Mouse (Mus musculus) kidney, postnatal 0 days (tissue): ENCODE data around the gene Dars2. TPM values are rescaled to one million over a fixed set of nuclear protein-coding genes. Genes with fewer than 3 reads are reported as not detected.

Experiments used
- ATAC-seq: fragments of 200-750 bp; cut with Nextera tagmentation; replicated peaks from 2 replicates; pipeline ENCODE4 v1.8.0; 2017; ENCODE audit warnings: low read depth, moderate number of reproducible peaks, moderate TSS enrichment, moderate library complexity; ENCODE audit not compliant: low FRiP score
- DNase-seq: peaks from one replicate; pipeline ENCODE4 v3.0.0-alpha.2; 2016; ENCODE audit warnings: low spot score
- H3K27ac ChIP-seq: fragments of 300-500 bp; sonication (generic); 2 replicates; pipeline ENCODE4 v1.5.1; 2014; ENCODE audit warnings: mild to moderate bottlenecking
- H3K27me3 ChIP-seq: fragments of 300-500 bp; sonication (generic); 2 replicates; pipeline ENCODE4 v1.6.1; 2014; ENCODE audit warnings: low read length, mixed read lengths; ENCODE audit not compliant: insufficient read depth
- H3K36me3 ChIP-seq: fragments of 300-500 bp; sonication (generic); 2 replicates; pipeline ENCODE4 v1.6.1; 2014; ENCODE audit warnings: low read length, mixed read lengths; ENCODE audit not compliant: insufficient read depth
- H3K4me1 ChIP-seq: fragments of 300-500 bp; sonication (generic); replicated peaks from 2 replicates; pipeline ENCODE4 v1.6.1; 2014; ENCODE audit warnings: antibody characterized with exemption, low read length, mixed read lengths; ENCODE audit not compliant: insufficient read depth
- H3K4me2 ChIP-seq: fragments of 300-500 bp; sonication (generic); 2 replicates; pipeline ENCODE4 v1.6.1; 2014; ENCODE audit warnings: mild to moderate bottlenecking, low read length, moderate library complexity, mixed read lengths
- H3K4me3 ChIP-seq: fragments of 300-500 bp; sonication (generic); replicated peaks from 2 replicates; pipeline ENCODE4 v1.5.1; 2014; ENCODE audit warnings: low read depth, low read length
- H3K9ac ChIP-seq: fragments of 300-500 bp; sonication (generic); 2 replicates; pipeline ENCODE4 v1.6.1; 2014; ENCODE audit warnings: low read depth, low read length
- H3K9me3 ChIP-seq: fragments of 300-500 bp; sonication (generic); replicated peaks from 2 replicates; pipeline ENCODE4 v1.6.1; 2016; ENCODE audit warnings: low read length, inconsistent platforms, mixed read lengths
- CTCF ChIP-seq: IDR thresholded peaks from 2 replicates; pipeline ENCODE4 v1.5.1; 2016; ENCODE audit warnings: antibody characterized with exemption, low read depth, mild to moderate bottlenecking, moderate library complexity
- WGBS: fragments of 180-500 bp; shearing (Covaris S2); extraction: QIAGEN DNeasy Blood & Tissue Kit; methylation state at CpG from one replicate; pipeline ENCODE4 v1.1.7; 2014; 5-methylcytosine and 5-hydroxymethylcytosine counted together
- polyA plus RNA-seq: library from polyadenylated mRNA; unstranded; fragments of >200 nt; fragmentation: Nextera tagmentation; extraction: Ambion mirVana; gene quantifications from 2 replicates; pipeline ENCODE4 v1.2.1, GENCODE M21; 2015

Dars2 gene
- polyA plus RNA-seq, 1 experiment from 2014 or later: 23.5 TPM

DNA sequence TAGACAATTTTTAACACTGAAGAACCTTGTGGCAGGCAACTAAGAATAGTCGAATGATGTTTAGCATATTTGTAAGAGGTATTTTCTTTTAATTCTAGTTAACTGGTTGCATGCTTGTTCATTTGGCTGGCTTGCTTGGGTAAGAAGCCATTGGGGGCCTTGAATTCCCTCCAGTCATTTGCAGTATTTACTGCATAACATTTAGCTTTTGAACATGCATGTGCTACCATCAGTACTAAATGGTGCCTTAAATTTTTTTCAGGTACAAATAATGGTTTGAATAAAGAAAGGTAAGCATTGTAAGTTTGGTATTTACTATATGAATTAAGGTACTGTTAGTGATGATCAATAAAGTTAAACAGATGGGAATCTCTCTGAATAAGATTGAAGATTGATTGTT is 33.4 kb downstream of the Dars2 start:
- no peak overlapping the region; the same call in 1 of the 2 replicates for H3K9ac ChIP-seq
- DNase-seq (no peak), ATAC-seq (no peak)
- H3K4me1 ChIP-seq: peaks cover 6% of the 10 kb centered on the region; the same call in 1 of the 2 replicates
- WGBS: 5% methylated on average over 1 of the region's 1 CpGs
- H3K4me2 ChIP-seq: peak overlapping the region; percentile 88
- H3K9me3 ChIP-seq: no peaks in the 10 kb centered on the region
- H3K27me3 ChIP-seq: no peaks in the 10 kb centered on the region
- H3K4me3 ChIP-seq: peak overlapping the region; percentile 81
- no peak overlapping the region for H3K27ac ChIP-seq
- no peak for TF ChIP-seq CTCF
- peaks cover 20% of the 10 kb centered on the region for H3K36me3 ChIP-seq

GRCm38 (mm10) chr1:161036411-161036841 is 34.0 kb downstream of the Dars2 start:
- WGBS: 1% methylated on average over 5 of the region's 5 CpGs
- Histone ChIP-seq H3K9me3 (no peaks in the 10 kb centered on the region), H3K4me1 (peaks cover 6% of the 10 kb centered on the region; the same call in 1 of the 2 replicates), H3K4me2 (peak overlapping the region; percentile 88), H3K36me3 (peaks cover 25% of the 10 kb centered on the region), H3K27me3 (no peaks in the 10 kb centered on the region), H3K9ac (peak overlapping the region; percentile 78), H3K4me3 (peak overlapping the region; percentile 81), H3K27ac (peak overlapping the region; percentile 95)
- peak; percentile 25 for DNase-seq
- no peak for ATAC-seq
- no peak for TF ChIP-seq CTCF

DNA sequence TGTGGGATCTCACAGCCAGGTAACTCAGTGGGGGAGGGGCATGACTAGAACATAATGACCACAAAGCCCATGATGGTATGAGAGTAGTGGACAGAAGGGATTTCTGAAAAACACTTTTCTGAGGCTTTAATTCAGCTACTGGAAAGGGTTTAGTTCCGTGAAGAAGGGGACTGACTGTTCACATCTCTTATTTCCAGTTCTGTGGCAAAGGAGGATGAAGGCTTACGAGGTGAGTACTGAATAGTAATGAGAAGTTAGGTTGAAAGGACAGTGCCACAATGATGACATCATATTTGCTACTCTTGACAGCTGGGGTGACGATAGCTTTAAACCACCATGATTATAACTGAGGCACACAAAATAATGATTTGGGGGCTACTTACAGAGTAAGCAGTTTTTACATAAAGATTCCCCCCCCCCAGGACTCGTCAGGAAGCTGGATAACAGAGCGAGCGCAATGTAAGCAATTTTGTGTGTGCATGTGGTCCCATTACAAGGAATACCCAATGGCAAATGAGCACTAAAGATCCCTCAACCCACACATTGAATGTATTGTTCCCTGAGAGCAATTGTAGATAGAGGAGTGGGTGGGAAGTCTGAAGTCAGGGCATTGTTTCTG is 34.6 kb downstream of the Dars2 start:
- ATAC-seq (no peak), DNase-seq (peak; percentile 34)
- Histone ChIP-seq H3K36me3 (peaks cover 27% of the 10 kb centered on the region), H3K27ac (peak overlapping the region; percentile 95), H3K9ac (peak overlapping the region; percentile 78), H3K27me3 (no peaks in the 10 kb centered on the region), H3K9me3 (no peaks in the 10 kb centered on the region), H3K4me3 (peak overlapping the region; percentile 81), H3K4me1 (peaks cover 6% of the 10 kb centered on the region; the same call in 1 of the 2 replicates), H3K4me2 (peak overlapping the region; percentile 88)
- no peak for TF ChIP-seq CTCF
- WGBS: 1% methylated on average over 6 of the region's 6 CpGs

DNA sequence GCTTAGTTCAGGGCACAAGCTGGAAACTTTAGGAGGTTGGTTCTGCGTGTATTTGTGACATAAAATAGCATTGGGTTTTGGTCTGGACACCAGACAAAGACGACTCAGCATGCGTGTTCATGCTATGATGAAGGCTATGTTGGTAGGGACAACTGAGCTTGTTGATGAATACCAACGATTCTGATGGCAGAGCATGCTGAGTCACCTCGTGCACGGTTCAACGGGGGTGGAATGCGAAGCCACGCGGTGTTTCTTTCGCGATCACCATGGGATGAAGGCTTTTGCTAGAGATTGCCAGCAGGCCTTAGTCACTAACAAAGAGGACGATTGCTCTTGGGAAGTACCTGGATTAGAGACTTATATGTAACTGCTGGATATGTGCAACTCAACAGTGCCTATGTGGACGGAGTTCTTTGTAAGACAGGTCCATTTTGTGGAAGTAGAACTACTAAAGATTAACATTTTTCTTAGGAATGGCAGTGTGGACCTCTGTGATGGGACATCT is 35.1 kb downstream of the Dars2 start:
- Histone ChIP-seq H3K4me3 (peak overlapping the region; percentile 81), H3K9ac (peak overlapping the region; percentile 78), H3K27ac (peak overlapping the region; percentile 95), H3K4me2 (peak overlapping the region; percentile 88), H3K4me1 (peaks cover 6% of the 10 kb centered on the region; the same call in 1 of the 2 replicates), H3K36me3 (peaks cover 29% of the 10 kb centered on the region), H3K9me3 (no peaks in the 10 kb centered on the region), H3K27me3 (no peaks in the 10 kb centered on the region)
- no peak for TF ChIP-seq CTCF
- DNase-seq (peak; percentile 68), ATAC-seq (peak; percentile 53)
- WGBS: 0% methylated on average over 14 of the region's 14 CpGs

DNA sequence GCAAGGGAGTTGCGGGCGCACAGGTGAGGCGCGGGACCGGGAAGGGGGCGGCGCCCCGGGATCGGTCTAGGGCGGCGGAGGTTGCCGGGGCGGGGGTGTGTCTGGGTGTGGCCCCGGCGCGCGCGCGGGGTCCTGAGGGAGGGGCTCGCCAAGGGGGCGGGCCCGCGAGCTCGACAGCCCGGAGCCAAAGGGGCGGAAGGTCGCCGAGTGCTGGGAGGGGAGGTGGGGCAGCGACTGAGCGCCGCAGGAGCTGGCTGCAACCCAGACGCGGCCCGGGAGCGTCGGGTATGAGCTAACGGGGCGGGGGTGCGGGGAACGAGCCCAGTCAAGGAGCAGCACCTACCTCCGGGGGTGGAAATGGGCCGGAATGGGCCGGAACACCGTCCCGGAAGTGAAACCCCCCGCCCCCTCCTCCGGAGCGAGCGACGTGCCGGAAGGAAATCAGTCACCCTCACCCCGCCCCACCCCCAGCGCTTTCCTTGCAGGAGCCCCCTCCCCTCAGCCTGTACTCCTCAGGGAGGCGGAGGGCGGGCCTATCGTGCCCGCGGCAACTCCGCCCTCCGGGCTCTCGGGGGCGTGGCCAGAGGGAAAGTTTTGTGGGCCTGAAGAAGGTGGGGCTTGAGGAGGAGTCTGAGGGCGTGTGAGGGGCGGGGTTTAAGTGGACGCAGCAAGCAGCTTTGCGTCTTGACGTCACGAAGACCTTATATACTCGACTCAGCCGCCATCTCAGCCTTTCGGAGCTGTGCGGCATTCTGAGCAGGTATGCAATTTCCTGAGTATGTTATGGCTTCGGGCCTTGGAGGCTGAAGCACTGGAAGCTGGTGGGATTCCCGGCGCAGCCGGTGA is 35.8 kb downstream of the Dars2 start, which contains the start of gene Zbtb37:
Zbtb37 (minus strand) TSS at position 415 of the 846 bp plus-strand sequence.
- no peak for TF ChIP-seq CTCF
- peak within 1 kb of the TSS; percentile 81 for H3K9ac ChIP-seq
- peak; percentile 95 for ATAC-seq
- under 1% methylated on average over 67 of the region's 76 CpGs for WGBS
- peak; percentile 99 for DNase-seq
- H3K27me3 ChIP-seq: no peaks in the 10 kb centered on the region
- H3K4me3 ChIP-seq: peak within 1 kb of the TSS; percentile 81
- H3K36me3 ChIP-seq: peaks cover 33% of the 10 kb centered on the region
- peak within 1 kb of the TSS; percentile 88 for H3K4me2 ChIP-seq
- H3K9me3 ChIP-seq: no peaks in the 10 kb centered on the region
- H3K4me1 ChIP-seq: peaks cover 6% of the 10 kb centered on the region; the same call in 1 of the 2 replicates
- H3K27ac ChIP-seq: peak within 1 kb of the TSS; percentile 95

- Histone ChIP-seq H3K27ac (peak overlapping the region; percentile 95), H3K36me3 (peaks cover 32% of the 10 kb centered on the region), H3K4me1 (peaks cover 6% of the 10 kb centered on the region; the same call in 1 of the 2 replicates), H3K4me2 (peak overlapping the region; percentile 69), H3K9ac (peak overlapping the region; percentile 81), H3K4me3 (peak overlapping the region; percentile 81), H3K27me3 (no peaks in the 10 kb centered on the region), H3K9me3 (no peaks in the 10 kb centered on the region)
- ATAC-seq: no peak
- WGBS: under 1% methylated on average over 21 of the region's 21 CpGs
- TF ChIP-seq CTCF: no peak
- DNase-seq: peak; percentile 57
Observed at GRCm38 (mm10) chr1:161033856-161034434, 36.5 kb downstream of the Dars2 start.
